Mouse (Mus musculus) heart, postnatal 0 days (tissue): ENCODE measurements at regions not wholly inside any gene's neighbourhood (a gene's known extent, or its start where the extent isn't known, plus 50 kb on each side); places are given as distances from the start of the nearest gene placed in this dataset.

Experiments
- ATAC-seq: fragments of 200-750 bp; cut with Nextera tagmentation; 2 replicates; pipeline ENCODE4 v1.8.0; 2017; ENCODE audit warnings: low read depth, moderate number of reproducible peaks, moderate library complexity; ENCODE audit not compliant: insufficient read depth
- DNase-seq: peaks from one replicate; pipeline ENCODE4 v3.0.0-alpha.2; 2016; ENCODE audit warnings: low spot score
- H3K27ac ChIP-seq: fragments of 300-500 bp; sonication (generic); 2 replicates; pipeline ENCODE4 v1.5.1; 2014; ENCODE audit warnings: low read depth, mild to moderate bottlenecking
- H3K27me3 ChIP-seq: fragments of 300-500 bp; sonication (generic); 2 replicates; pipeline ENCODE4 v1.6.1; 2014; ENCODE audit warnings: low read length, mixed read lengths; ENCODE audit not compliant: control insufficient read depth, insufficient read depth
- H3K36me3 ChIP-seq: fragments of 300-500 bp; sonication (generic); replicated peaks from 2 replicates; pipeline ENCODE4 v1.6.1; 2014; ENCODE audit warnings: low read length, mixed read lengths; ENCODE audit not compliant: control insufficient read depth, insufficient read depth
- H3K4me1 ChIP-seq: fragments of 300-500 bp; sonication (generic); 2 replicates; pipeline ENCODE4 v1.6.1; 2014; ENCODE audit warnings: antibody characterized with exemption; ENCODE audit not compliant: control insufficient read depth, insufficient read depth
- H3K4me2 ChIP-seq: fragments of 300-500 bp; sonication (generic); 2 replicates; pipeline ENCODE4 v1.6.1; 2014; ENCODE audit warnings: low read depth, mild to moderate bottlenecking, low read length, moderate library complexity
- H3K4me3 ChIP-seq: fragments of 300-500 bp; sonication (generic); 2 replicates; pipeline ENCODE4 v1.5.1; 2014; ENCODE audit warnings: low read depth, low read length
- H3K9ac ChIP-seq: fragments of 300-500 bp; sonication (generic); replicated peaks from 2 replicates; pipeline ENCODE4 v1.6.1; 2014; ENCODE audit warnings: low read depth, low read length, mixed read lengths
- H3K9me3 ChIP-seq: fragments of 300-500 bp; sonication (generic); replicated peaks from 2 replicates; pipeline ENCODE4 v1.6.1; 2016; ENCODE audit warnings: low read length; ENCODE audit not compliant: control insufficient read depth
- CTCF ChIP-seq: IDR thresholded peaks from 2 replicates; pipeline ENCODE4 v1.5.1; 2016; ENCODE audit warnings: antibody characterized with exemption, control low read depth, low read depth
- EP300 ChIP-seq: IDR thresholded peaks from 2 replicates; pipeline ENCODE4 v1.6.1; 2016; ENCODE audit warnings: antibody characterized with exemption, low read depth
- WGBS: fragments of 180-500 bp; shearing (Covaris S2); extraction: QIAGEN DNeasy Blood & Tissue Kit; methylation state at CpG from one replicate; pipeline ENCODE4 v1.1.7; 2014; 5-methylcytosine and 5-hydroxymethylcytosine counted together

DNA sequence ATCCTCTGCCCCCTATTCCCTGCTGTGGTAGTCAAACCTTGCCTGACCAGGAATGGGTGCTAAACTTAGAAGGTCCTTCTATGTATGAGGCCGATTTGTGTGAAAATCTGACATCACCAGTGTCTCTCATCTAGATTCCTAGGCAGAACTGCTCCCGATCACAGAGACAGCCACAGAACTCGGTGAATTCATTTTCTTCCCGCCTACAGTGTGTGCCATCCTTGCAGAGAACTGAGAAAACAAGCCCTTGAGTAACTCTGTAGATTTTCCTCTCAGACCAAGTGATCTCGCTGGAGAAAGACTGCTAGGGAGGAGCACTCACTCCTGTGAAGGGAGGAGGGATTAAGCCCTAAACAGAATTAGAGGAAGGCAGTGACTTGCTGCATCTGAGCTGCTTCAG is 89.3 kb downstream of the Fam168b start:
- Histone ChIP-seq H3K27me3 (peaks cover 44% of the 10 kb centered on the region), H3K27ac (no peak overlapping the region), H3K36me3 (no peaks in the 10 kb centered on the region), H3K9me3 (no peaks in the 10 kb centered on the region), H3K4me1 (peaks cover 6% of the 10 kb centered on the region; the same call in 1 of the 2 replicates), H3K4me2 (no peak overlapping the region), H3K4me3 (no peak overlapping the region), H3K9ac (no peak overlapping the region)
- no peak for ATAC-seq
- 63% methylated on average over 5 of the region's 5 CpGs for WGBS
- DNase-seq = no peak
- TF ChIP-seq CTCF = no peak
- no peak for TF ChIP-seq EP300

DNA sequence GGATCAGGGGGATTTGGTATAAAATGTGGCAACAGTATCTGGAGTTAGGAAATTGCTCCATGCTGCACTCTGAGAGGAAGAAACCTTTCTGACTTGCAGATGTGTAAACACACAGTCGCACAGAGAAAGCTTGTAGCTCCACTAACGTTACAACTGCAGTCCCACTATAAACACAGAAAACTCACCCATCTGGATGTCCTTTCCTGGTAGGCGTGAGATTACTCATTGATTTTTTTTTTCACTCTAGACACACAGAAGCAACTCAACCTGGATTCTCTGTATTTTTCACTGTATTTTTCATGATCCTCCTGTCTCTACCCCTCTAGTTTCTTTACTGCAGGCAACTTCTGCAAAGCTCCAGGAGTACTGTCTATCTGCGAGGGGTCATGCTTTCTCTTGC is 82.3 kb downstream of the Fam168b start:
- Histone ChIP-seq H3K36me3 (no peaks in the 10 kb centered on the region), H3K27ac (no peak overlapping the region), H3K4me2 (no peak overlapping the region), H3K4me3 (no peak overlapping the region), H3K27me3 (no peaks in the 10 kb centered on the region), H3K9me3 (no peaks in the 10 kb centered on the region), H3K4me1 (no peaks in the 10 kb centered on the region), H3K9ac (no peak overlapping the region)
- 69% methylated on average over 4 of the region's 4 CpGs for WGBS
- DNase-seq = no peak
- no peak for ATAC-seq
- no peak for TF ChIP-seq EP300
- no peak for TF ChIP-seq CTCF

DNA sequence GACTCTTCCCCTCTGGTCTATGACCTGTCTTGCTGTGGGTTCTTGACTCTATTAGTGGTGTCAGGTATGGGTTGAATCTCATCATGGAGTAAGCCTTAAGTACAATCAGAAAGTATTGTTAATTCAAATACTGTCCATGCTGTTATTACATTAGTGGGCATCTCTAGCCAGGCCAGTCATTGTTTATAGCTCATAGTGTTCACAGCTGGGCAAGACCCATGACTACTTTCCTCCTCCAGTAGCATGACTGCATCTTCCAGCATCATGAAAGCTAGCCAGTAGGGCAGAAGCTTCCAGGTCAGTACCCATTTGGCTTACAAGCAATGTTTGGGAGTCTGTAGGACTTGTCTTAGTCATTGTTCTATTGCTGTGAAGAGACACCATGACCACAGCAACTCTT is 81.4 kb downstream of the Fam168b start:
- no peak for TF ChIP-seq EP300
- no peak for TF ChIP-seq CTCF
- ATAC-seq = no peak

DNA sequence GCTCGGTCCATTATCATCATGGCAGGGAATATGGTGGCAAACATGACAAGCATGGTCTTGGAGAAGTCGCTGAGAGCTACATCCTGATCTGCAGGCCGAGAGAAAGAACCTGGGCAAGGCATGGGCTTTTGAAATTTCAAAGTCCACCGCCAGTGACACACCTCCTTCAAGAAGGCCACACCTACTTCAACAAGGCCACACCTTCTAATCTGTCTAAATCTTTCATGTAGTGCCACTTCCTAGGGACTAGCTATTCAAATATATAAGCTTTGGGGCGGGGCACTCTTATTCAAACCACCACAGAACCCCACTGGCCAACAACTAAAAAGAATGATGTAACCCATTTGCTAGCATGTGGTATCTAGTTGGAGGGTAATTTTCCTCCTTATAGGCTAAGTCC is 81.0 kb downstream of the Fam168b start:
- no peak for DNase-seq
- no peak for TF ChIP-seq EP300
- TF ChIP-seq CTCF = no peak

More for the DNA sequence above, 81.4 kb downstream of the Fam168b start:
- Histone ChIP-seq H3K36me3 (no peaks in the 10 kb centered on the region), H3K4me3 (no peak overlapping the region), H3K9me3 (no peaks in the 10 kb centered on the region), H3K4me1 (no peaks in the 10 kb centered on the region), H3K4me2 (no peak overlapping the region), H3K27ac (no peak overlapping the region), H3K9ac (no peak overlapping the region), H3K27me3 (no peaks in the 10 kb centered on the region)
- DNase-seq = no peak

More for the DNA sequence above, 81.0 kb downstream of the Fam168b start:
- no peaks in the 10 kb centered on the region for H3K27me3 ChIP-seq
- no peaks in the 10 kb centered on the region for H3K36me3 ChIP-seq
- no peak for ATAC-seq
- H3K9me3 ChIP-seq = no peaks in the 10 kb centered on the region
- H3K4me3 ChIP-seq = no peak overlapping the region
- no peak overlapping the region for H3K27ac ChIP-seq
- H3K4me2 ChIP-seq = no peak overlapping the region
- H3K9ac ChIP-seq = no peak overlapping the region
- WGBS = 87% methylated on average over 5 of the region's 5 CpGs
- H3K4me1 ChIP-seq = no peaks in the 10 kb centered on the region
